Mouse (Mus musculus) cerebellum, adult 2 months (tissue): ENCODE measurements at regions not wholly inside any gene's neighbourhood (a gene's known extent, or its start where the extent isn't known, plus 50 kb on each side); places are given as distances from the start of the nearest gene placed in this dataset.

ENCODE experiments used
- CTCF ChIP-seq: fragments of 200-500 bp; IDR thresholded peaks from 2 replicates; pipeline ENCODE4 v1.5.1; 2011; ENCODE audit warnings: low read depth, mild to moderate bottlenecking, control low read depth, low read length, moderate library complexity, borderline replicate concordance; ENCODE audit not compliant: insufficient read depth
- POLR2A ChIP-seq: fragments of 200-500 bp; IDR thresholded peaks from 2 replicates; pipeline ENCODE4 v1.6.1; 2011; ENCODE audit warnings: low read length, control low read depth, borderline replicate concordance; ENCODE audit not compliant: insufficient read depth

DNA sequence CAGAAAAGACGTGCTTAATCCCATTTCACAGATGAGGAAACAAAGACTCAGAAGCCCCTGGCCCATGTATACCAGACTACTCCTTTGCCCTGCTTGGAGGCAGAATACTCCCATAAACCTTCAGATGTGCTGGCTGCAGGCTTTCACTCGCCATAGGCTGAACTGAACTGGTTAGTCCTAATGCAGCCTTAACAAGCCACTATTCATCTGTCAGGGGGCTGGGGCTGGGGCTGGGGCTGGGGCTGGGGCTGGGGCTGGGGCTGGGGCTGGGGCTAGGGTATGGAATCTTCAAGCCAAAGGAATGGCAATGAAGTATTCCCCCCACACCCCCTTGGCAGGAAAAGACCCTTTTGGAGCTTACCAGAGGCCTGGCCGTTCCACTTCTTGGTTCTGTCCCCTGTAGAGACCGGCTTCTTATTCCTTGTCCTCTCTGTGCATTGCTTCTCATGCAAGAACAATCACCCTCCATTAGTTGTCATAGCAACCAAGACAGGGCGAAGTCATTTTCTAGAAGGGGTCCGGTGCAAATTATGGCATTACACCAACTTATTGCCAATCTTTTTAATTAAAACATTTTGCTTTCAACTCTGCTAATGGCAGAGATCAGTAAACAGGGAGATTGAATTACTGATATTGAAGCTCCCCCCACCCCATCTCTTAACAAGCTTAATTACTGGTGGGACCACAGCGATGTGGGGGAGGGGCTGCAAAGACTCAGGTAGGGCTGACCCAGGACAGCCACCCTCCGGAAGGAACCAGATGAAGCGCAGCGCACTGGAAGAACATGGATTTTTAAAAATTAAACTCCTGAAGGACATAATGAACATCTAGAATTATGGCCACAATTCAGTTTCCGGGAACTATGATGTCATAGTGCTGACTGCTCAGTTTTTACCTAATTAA, 104.6 kb upstream of the Ret start:
- no peak for TF ChIP-seq POLR2A
- no peak for TF ChIP-seq CTCF
